In genomic region chr12:24975115-24975733, GRCm38 (mm10) we compare ENCODE assay signal across 8 mouse cellular contexts. TPM values are rescaled to one million over a fixed set of nuclear protein-coding genes. Genes with fewer than 3 reads are reported as not detected.
DNase-seq lines count a peak whose midpoint lies in the region; ATAC-seq and TF ChIP-seq lines count a peak whose summit lies in the region.

No protein-coding gene starts in this region.

- peak overlapping the region; percentile 75 for H3K4me3 ChIP-seq in C2C12 (ENCODE audit: insufficient read depth, poor library complexity, severe bottlenecking)
- H3K4me3 ChIP-seq in bone marrow macrophage, adult 2 months (ENCODE audit: insufficient read depth, low read length) = peak overlapping the region; percentile 99
- H3K4me3 ChIP-seq in embryonic facial prominence, embryonic 14.5 days (ENCODE audit: low read depth, low read length) = peak overlapping the region; percentile 84
- peak overlapping the region; percentile 94 for H3K4me3 ChIP-seq in kidney, adult 2 months (ENCODE audit: insufficient read depth, low read depth, low read length)
- H3K4me3 ChIP-seq in limb, embryonic 10.5 days = peak overlapping the region; percentile 79
- peak overlapping the region; percentile 84 for H3K4me3 ChIP-seq in midbrain, embryonic 12.5 days

- no peaks in the 10 kb centered on the region for H3K36me3 ChIP-seq in C2C12 (ENCODE audit: control insufficient read depth, insufficient read depth)
- no peaks in the 10 kb centered on the region for H3K36me3 ChIP-seq in embryonic facial prominence, embryonic 14.5 days (ENCODE audit: control insufficient read depth, insufficient read depth, low read length)
- H3K36me3 ChIP-seq in kidney, adult 2 months (ENCODE audit: control insufficient read depth, insufficient read depth, low read length) = no peaks in the 10 kb centered on the region
- no peaks in the 10 kb centered on the region for H3K36me3 ChIP-seq in limb, embryonic 10.5 days
- no peaks in the 10 kb centered on the region for H3K36me3 ChIP-seq in midbrain, embryonic 12.5 days

- ATAC-seq in embryonic facial prominence, embryonic 14.5 days (ENCODE audit: low read depth) = peak; percentile 54
- peak; percentile 83 for ATAC-seq in midbrain, embryonic 12.5 days (ENCODE audit: low FRiP score, low read depth)

- peaks cover 26% of the 10 kb centered on the region for H3K4me1 ChIP-seq in bone marrow macrophage, adult 2 months (ENCODE audit: control insufficient read depth, insufficient read depth, low read length)
- peaks cover 6% of the 10 kb centered on the region; the same call in 1 of the 2 replicates for H3K4me1 ChIP-seq in embryonic facial prominence, embryonic 14.5 days (ENCODE audit: control insufficient read depth, insufficient read depth, low read length)
- peaks cover 17% of the 10 kb centered on the region; the same call in 1 of the 2 replicates for H3K4me1 ChIP-seq in kidney, adult 2 months (ENCODE audit: control insufficient read depth, insufficient read depth, low read length)
- H3K4me1 ChIP-seq in limb, embryonic 10.5 days = peaks cover 6% of the 10 kb centered on the region
- peaks cover 3% of the 10 kb centered on the region; the same call in 1 of the 2 replicates for H3K4me1 ChIP-seq in midbrain, embryonic 12.5 days

- H3K9me3 ChIP-seq in embryonic facial prominence, embryonic 14.5 days (ENCODE audit: control insufficient read depth, low read length) = no peaks in the 10 kb centered on the region
- H3K9me3 ChIP-seq in limb, embryonic 10.5 days (replicated peaks) = no peaks in the 10 kb centered on the region
- no peaks in the 10 kb centered on the region for H3K9me3 ChIP-seq in midbrain, embryonic 12.5 days

- H3K79me3 ChIP-seq in C2C12 (ENCODE audit: low read depth) = peaks cover 11% of the 10 kb centered on the region

- TF ChIP-seq POLR2A in bone marrow macrophage, adult 2 months (IDR thresholded peaks at IDR 0.05; ENCODE audit: borderline replicate concordance, low read depth, low read length) = no peak
- no peak for TF ChIP-seq POLR2A in kidney, adult 2 months (IDR thresholded peaks at IDR 0.05; ENCODE audit: low read depth, low read length)

- H3K9ac ChIP-seq in embryonic facial prominence, embryonic 14.5 days (ENCODE audit: low read depth, low read length) = peak overlapping the region; percentile 72
- H3K9ac ChIP-seq in midbrain, embryonic 12.5 days (replicated peaks) = peak overlapping the region; percentile 79

- H3K27ac ChIP-seq in bone marrow macrophage, adult 2 months (ENCODE audit: insufficient read depth, low read depth, low read length) = peak overlapping the region; percentile 92
- H3K27ac ChIP-seq in embryonic facial prominence, embryonic 14.5 days (replicated peaks; ENCODE audit: low read depth, low read length) = peak overlapping the region; percentile 84
- H3K27ac ChIP-seq in kidney, adult 2 months (ENCODE audit: insufficient read depth, low read depth, low read length) = peak overlapping the region; percentile 87
- H3K27ac ChIP-seq in limb, embryonic 10.5 days = peak overlapping the region; percentile 73
- peak overlapping the region; percentile 92 for H3K27ac ChIP-seq in midbrain, embryonic 12.5 days (replicated peaks)

- 2% methylated on average over 29 of the region's 31 CpGs for WGBS in embryonic facial prominence, embryonic 14.5 days
- WGBS in kidney, adult 2 months = under 1% methylated on average over 31 of the region's 31 CpGs
- WGBS in limb, embryonic 10.5 days = under 1% methylated on average over 31 of the region's 31 CpGs
- 1% methylated on average over 23 of the region's 31 CpGs for WGBS in midbrain, embryonic 12.5 days

- peaks cover 30% of the 10 kb centered on the region for H3K79me2 ChIP-seq in C2C12 (ENCODE audit: control insufficient read depth, insufficient read depth)

- peak overlapping the region; percentile 68 for H3K4me2 ChIP-seq in embryonic facial prominence, embryonic 14.5 days (ENCODE audit: low read depth, low read length)
- peak overlapping the region; percentile 56 for H3K4me2 ChIP-seq in midbrain, embryonic 12.5 days (replicated peaks)

- TF ChIP-seq CTCF in C2C12 (IDR thresholded peaks at IDR 0.05; ENCODE audit: control insufficient read depth, insufficient read depth, insufficient read length) = no peak
- peak; percentile 52; the same call in 1 of the 2 replicates for TF ChIP-seq CTCF in bone marrow macrophage, adult 2 months (IDR thresholded peaks at IDR 0.05; ENCODE audit: low read depth, low read length)
- TF ChIP-seq CTCF in kidney, adult 2 months (conservative IDR thresholded peaks at IDR 0.05; ENCODE audit: insufficient read depth, insufficient read length, low read depth, low read length) = peak; percentile 29; the same call in 1 of the 2 replicates

- DNase-seq in embryonic facial prominence, embryonic 14.5 days (ENCODE audit: low spot score) = peak; percentile 87
- peak; percentile 78 for DNase-seq in heart, adult 8-10 months (ENCODE audit: low spot score)
- peak; percentile 84 for DNase-seq in kidney, adult 2 months
- DNase-seq in limb, embryonic 10.5 days (ENCODE audit: low spot score) = peak; percentile 58
- DNase-seq in right cerebral cortex, postnatal 4 days = peak; percentile 51

- peak overlapping the region; percentile 64 for H3ac ChIP-seq in C2C12 (ENCODE audit: control insufficient read depth, insufficient read length, low read depth)

- no peaks in the 10 kb centered on the region for H3K27me3 ChIP-seq in C2C12 (ENCODE audit: control insufficient read depth, insufficient read depth, insufficient read length)
- no peaks in the 10 kb centered on the region for H3K27me3 ChIP-seq in embryonic facial prominence, embryonic 14.5 days (replicated peaks; ENCODE audit: control insufficient read depth, insufficient read depth, low read length)
- no peaks in the 10 kb centered on the region for H3K27me3 ChIP-seq in kidney, adult 2 months (replicated peaks; ENCODE audit: control insufficient read depth, insufficient read depth, low read length)
- no peaks in the 10 kb centered on the region for H3K27me3 ChIP-seq in limb, embryonic 10.5 days (ENCODE audit: low read depth, poor library complexity, severe bottlenecking)
- no peaks in the 10 kb centered on the region for H3K27me3 ChIP-seq in midbrain, embryonic 12.5 days

TF ChIP-seq in C2C12, 6 proteins besides CTCF, POLR2A, EP300 and RAD21:
- TF ChIP-seq FOSL1 (IDR thresholded peaks at IDR 0.05; ENCODE audit: insufficient read depth, low read length, poor library complexity, severe bottlenecking) (no peak), USF1 (IDR thresholded peaks at IDR 0.05; ENCODE audit: low read depth) (no peak), MAX (IDR thresholded peaks at IDR 0.05) (no peak)

RNA-seq across cellular contexts. Expression of gene Kidins220, which starts 0.5 kb away (rescaled TPM):
- 8.9 TPM for polyA plus RNA-seq in C2C12 (2012; fragmentation: generic; extraction: Trizol)
- 64.2 and 66.4 TPM in 2 replicates for polyA plus RNA-seq in bone marrow macrophage, adult 2 months (2012; ENCODE audit: insufficient read depth, insufficient read length, missing spikeins)
- polyA plus RNA-seq in embryonic facial prominence, embryonic 14.5 days (2014; fragmentation: Nextera tagmentation; extraction: Ambion mirVana) = 38.4 and 42.1 TPM in 2 replicates
- 10 to 100 TPM; 57.2 to 84.5 (median 66.5) TPM for total RNA-seq in heart, adult 8-10 months (2022)
- polyA plus RNA-seq in kidney, adult 2 months (2012; rRNA removed) = 79.6 and 102 TPM in 2 replicates
- 11.1 and 14.3 TPM in 2 replicates for polyA plus RNA-seq in limb, embryonic 10.5 days (2016; fragmentation: Nextera tagmentation; extraction: Ambion mirVana)
- polyA plus RNA-seq in midbrain, embryonic 12.5 days (2016; fragmentation: Nextera tagmentation; extraction: Ambion mirVana) = 89.0 and 100 TPM in 2 replicates

Comparison
In these comparisons a context has a peak if more than half of its experiments do, and no peak if none do; other contexts are left out.
1. Peak in every context shown above with its lines: DNase-seq, ATAC-seq, H3K4me3 ChIP-seq and H3K27ac ChIP-seq.